ENCODE assay signal across 18 mouse cellular contexts in genomic region chr4:136666002-136666401, GRCm38 (mm10). TPM values are rescaled to one million over a fixed set of nuclear protein-coding genes. Genes with fewer than 3 reads are reported as not detected.
DNase-seq lines count a peak whose midpoint lies in the region; ATAC-seq and TF ChIP-seq lines count a peak whose summit lies in the region.
"Had no signal": no experiment of that assay in that cellular context is flagged by ENCODE, and none has a peak within 500 bp of the region (broad histone marks: within the 10 kb centered on the region; RNA-seq: fewer than 3 reads in every experiment).

No protein-coding gene starts in this region.

- H3K27me3 ChIP-seq in forebrain, postnatal 0 days (ENCODE audit: insufficient read depth, low read length) = no peaks in the 10 kb centered on the region
- H3K27me3 ChIP-seq in forebrain, embryonic 11.5 days (ENCODE audit: control insufficient read depth, insufficient read depth, low read length) = no peaks in the 10 kb centered on the region
- H3K27me3 ChIP-seq in E14TG2a.4 (ENCODE audit: insufficient read depth, low read length) = no peaks in the 10 kb centered on the region
- H3K27me3 ChIP-seq: midbrain, embryonic 12.5 days; neural tube, embryonic 13.5 days had no signal

- H3K4me1 ChIP-seq in forebrain, postnatal 0 days (ENCODE audit: insufficient read depth) = no peaks in the 10 kb centered on the region
- H3K4me1 ChIP-seq in forebrain, embryonic 11.5 days (replicated peaks; ENCODE audit: control insufficient read depth, insufficient read depth, low read length) = no peaks in the 10 kb centered on the region; the same call in 1 of the 2 replicates
- no peaks in the 10 kb centered on the region for H3K4me1 ChIP-seq in lung, adult 2 months (ENCODE audit: control insufficient read depth, insufficient read depth, low read length)
- H3K4me1 ChIP-seq in E14TG2a.4 (replicated peaks; ENCODE audit: low read depth, low read length) = 0 out of 2 replicates have a peak, but pooled peaks cover 3% of the 10 kb centered on the region
- H3K4me1 ChIP-seq: midbrain, embryonic 12.5 days; neural tube, embryonic 13.5 days had no signal

- no peak for ATAC-seq in forebrain, postnatal 0 days
- ATAC-seq in forebrain, embryonic 11.5 days (replicated peaks; ENCODE audit: low FRiP score) = no peak
- 0 out of 2 replicates have a peak, but pooled peaks have one; percentile 36 for ATAC-seq in common myeloid progenitor, adult 5-6 weeks (replicated peaks; ENCODE audit: low read depth, poor library complexity, severe bottlenecking)
- no peak for ATAC-seq in megakaryocyte, adult 5-6 weeks (ENCODE audit: poor library complexity, severe bottlenecking)

- TF ChIP-seq POLR2A in lung, adult 2 months (IDR thresholded peaks at IDR 0.05; ENCODE audit: borderline replicate concordance, extremely low read depth, low read depth, low read length) = no peak

- H3K4me2 ChIP-seq in forebrain, postnatal 0 days (ENCODE audit: low read depth) = no peak overlapping the region
- H3K4me2 ChIP-seq in forebrain, embryonic 11.5 days (ENCODE audit: low read depth, low read length, severe bottlenecking) = no peak overlapping the region
- H3K4me2 ChIP-seq: midbrain, embryonic 12.5 days; neural tube, embryonic 13.5 days had no signal

- peak; percentile 60 for TF ChIP-seq CTCF in forebrain, postnatal 0 days (IDR thresholded peaks at IDR 0.05; ENCODE audit: low read depth)
- TF ChIP-seq CTCF in lung, adult 2 months (IDR thresholded peaks at IDR 0.05; ENCODE audit: insufficient read depth, low read length) = peak; percentile 26; the same call in 1 of the 2 replicates
- TF ChIP-seq CTCF in E14TG2a.4 (conservative IDR thresholded peaks at IDR 0.05; ENCODE audit: low read length) = peak; percentile 81

- H3K9ac ChIP-seq in forebrain, postnatal 0 days = no peak overlapping the region
- H3K9ac ChIP-seq in forebrain, embryonic 11.5 days (ENCODE audit: low read length) = no peak overlapping the region
- H3K9ac ChIP-seq: midbrain, embryonic 12.5 days; neural tube, embryonic 13.5 days had no signal

- WGBS in forebrain, postnatal 0 days = 70% methylated on average over 4 of the region's 4 CpGs
- 72% methylated on average over 4 of the region's 4 CpGs for WGBS in forebrain, embryonic 11.5 days
- WGBS in lung, adult 2 months = 61% methylated on average over 4 of the region's 4 CpGs

- peak; percentile 24 for DNase-seq in forebrain, postnatal 0 days
- DNase-seq in forebrain, embryonic 11.5 days (ENCODE audit: low spot score) = no peak
- DNase-seq in lung, adult 2 months = no peak
- DNase-seq in lung, postnatal 36 days = no peak
- DNase-seq in urinary bladder, adult 2 months (ENCODE audit: low spot score) = no peak
- DNase-seq: kidney, postnatal 14 days; right cerebral cortex, postnatal 25 days had no signal

- peaks cover 12% of the 10 kb centered on the region; the same call in 1 of the 2 replicates for H3K36me3 ChIP-seq in forebrain, postnatal 0 days (ENCODE audit: insufficient read depth)
- peaks cover 8% of the 10 kb centered on the region; the same call in 1 of the 2 replicates for H3K36me3 ChIP-seq in forebrain, embryonic 11.5 days (ENCODE audit: control insufficient read depth, insufficient read depth, low read length)
- H3K36me3 ChIP-seq in E14TG2a.4 (ENCODE audit: insufficient read depth, low read length) = no peaks in the 10 kb centered on the region

- no peak overlapping the region for H3K4me3 ChIP-seq in forebrain, postnatal 0 days (ENCODE audit: low read depth, low read length)
- H3K4me3 ChIP-seq in forebrain, embryonic 11.5 days (ENCODE audit: low read depth, low read length) = no peak overlapping the region
- H3K4me3 ChIP-seq in lung, adult 2 months (replicated peaks; ENCODE audit: extremely low read depth, low read depth, low read length) = no peak overlapping the region
- H3K4me3 ChIP-seq in E14TG2a.4 (replicated peaks; ENCODE audit: low read length) = no peak overlapping the region
- H3K4me3 ChIP-seq: midbrain, embryonic 12.5 days; neural tube, embryonic 13.5 days had no signal

- no peaks in the 10 kb centered on the region for H3K9me3 ChIP-seq in forebrain, postnatal 0 days (ENCODE audit: low read length)
- no peaks in the 10 kb centered on the region for H3K9me3 ChIP-seq in forebrain, embryonic 11.5 days (ENCODE audit: control insufficient read depth, low read length)
- H3K9me3 ChIP-seq in E14TG2a.4 (ENCODE audit: low read length) = no peaks in the 10 kb centered on the region; the same call in 1 of the 2 replicates
- H3K9me3 ChIP-seq: midbrain, embryonic 12.5 days; neural tube, embryonic 13.5 days had no signal

- no peak overlapping the region for H3K27ac ChIP-seq in forebrain, postnatal 0 days (ENCODE audit: low read depth, low read length)
- no peak overlapping the region for H3K27ac ChIP-seq in forebrain, embryonic 11.5 days (ENCODE audit: low read depth, low read length)
- H3K27ac ChIP-seq: midbrain, embryonic 12.5 days had no signal

RNA-seq across cellular contexts. Expression of gene Lactbl1, which starts 43.6 kb away (rescaled TPM):
- total RNA-seq in forebrain, postnatal 0 days (2014; rRNA removed) = 0.15 and 0.24 TPM in 2 replicates
- 0.05 and 0.10 TPM in 2 replicates for polyA plus RNA-seq in forebrain, postnatal 0 days (2015; fragmentation: Nextera tagmentation; extraction: Ambion mirVana)
- polyA plus RNA-seq in forebrain, embryonic 11.5 days (2014; fragmentation: Nextera tagmentation; extraction: Ambion mirVana) = not detected in 2 replicates
- 0.05 and 0.07 TPM in 2 replicates for polyA plus RNA-seq in lung, adult 2 months (2012; rRNA removed)
- total RNA-seq in common myeloid progenitor, adult 5-6 weeks (2017) = not detected in 2 replicates
- total RNA-seq in megakaryocyte, adult 5-6 weeks (2015) = not detected in 2 replicates
- total RNA-seq in megakaryocyte, adult 5-6 weeks (2017) = 0.16 TPM in 1 of 2 replicates, not detected in the other
- polyA plus RNA-seq in urinary bladder, adult 2 months (2012; rRNA removed) = not detected in 2 replicates
- total RNA-seq: left cerebral cortex, adult 8-10 months had no signal
- polyA plus RNA-seq: hindbrain, embryonic 11.5 days; liver, embryonic 16.5 days; neural tube, embryonic 13.5 days had no signal

RNA-seq across cellular contexts. Expression of gene Tex46, which starts 55.8 kb away (rescaled TPM):
- total RNA-seq in forebrain, postnatal 0 days (2014; rRNA removed) = not detected in 2 replicates
- not detected in 2 replicates for polyA plus RNA-seq in forebrain, postnatal 0 days (2015; fragmentation: Nextera tagmentation; extraction: Ambion mirVana)
- polyA plus RNA-seq in forebrain, embryonic 11.5 days (2014; fragmentation: Nextera tagmentation; extraction: Ambion mirVana) = not detected in 2 replicates
- not detected in 2 replicates for polyA plus RNA-seq in lung, adult 2 months (2012; rRNA removed)
- not detected in 2 replicates for total RNA-seq in common myeloid progenitor, adult 5-6 weeks (2017)
- not detected in 2 replicates for total RNA-seq in megakaryocyte, adult 5-6 weeks (2015)
- not detected in 2 replicates for total RNA-seq in megakaryocyte, adult 5-6 weeks (2017)
- not detected in 2 replicates for polyA plus RNA-seq in urinary bladder, adult 2 months (2012; rRNA removed)
- total RNA-seq: heart, adult 8-10 months; left cerebral cortex, adult 8-10 months had no signal
- polyA plus RNA-seq: frontal cortex, adult 2 months; hindbrain, embryonic 11.5 days; liver, embryonic 16.5 days; midbrain, embryonic 12.5 days; neural tube, embryonic 13.5 days; thymus, postnatal 0 days had no signal

Comparison
In these comparisons a context has a peak if more than half of its experiments do, and no peak if none do; other contexts are left out.
1. CTCF ChIP-seq: peak in every context shown above with its lines; median percentile 81 in E14TG2a.4; 60 in forebrain, postnatal 0 days; 26 in lung, adult 2 months.